Mouse (Mus musculus) kidney, embryonic 16.5 days (tissue): ENCODE data around the gene Zfp784. TPM values are rescaled to one million over a fixed set of nuclear protein-coding genes. Genes with fewer than 3 reads are reported as not detected.
"Not testable (repeated sequence)": the region's sequence is repeated elsewhere in the genome, so short reads cannot be mapped to it uniquely, and the experiment has no call there.

ENCODE experiments used
- ATAC-seq: fragments of 200-750 bp; cut with Nextera tagmentation; 2 replicates; pipeline ENCODE4 v1.8.0; 2017; ENCODE audit warnings: moderate TSS enrichment; ENCODE audit not compliant: low FRiP score, low TSS enrichment
- H3K27ac ChIP-seq: fragments of 300-500 bp; sonication (generic); 2 replicates; pipeline ENCODE4 v1.5.1; 2014; ENCODE audit warnings: low read length
- H3K27me3 ChIP-seq: fragments of 300-500 bp; sonication (generic); 2 replicates; pipeline ENCODE4 v1.6.1; 2014; ENCODE audit warnings: low read length, control low read depth, mixed read lengths; ENCODE audit not compliant: insufficient read depth
- H3K36me3 ChIP-seq: fragments of 300-500 bp; sonication (generic); 2 replicates; pipeline ENCODE4 v1.6.1; 2014; ENCODE audit warnings: low read length, control low read depth, mixed read lengths; ENCODE audit not compliant: insufficient read depth
- H3K4me1 ChIP-seq: fragments of 300-500 bp; sonication (generic); 2 replicates; pipeline ENCODE4 v1.6.1; 2014; ENCODE audit warnings: low read length, control low read depth, mixed read lengths; ENCODE audit not compliant: insufficient read depth
- H3K4me2 ChIP-seq: fragments of 300-500 bp; sonication (generic); replicated peaks from 2 replicates; pipeline ENCODE4 v1.6.1; 2014; ENCODE audit warnings: low read depth, low read length
- H3K4me3 ChIP-seq: fragments of 300-500 bp; sonication (generic); 2 replicates; pipeline ENCODE4 v1.5.1; 2014; ENCODE audit warnings: mild to moderate bottlenecking, low read length
- H3K9ac ChIP-seq: fragments of 300-500 bp; sonication (generic); replicated peaks from 2 replicates; pipeline ENCODE4 v1.6.1; 2014; ENCODE audit warnings: low read length
- H3K9me3 ChIP-seq: fragments of 300-500 bp; sonication (generic); 2 replicates; pipeline ENCODE4 v1.6.1; 2016; ENCODE audit warnings: low read length, control low read depth
- WGBS: fragments of 180-500 bp; shearing (Covaris S2); extraction: QIAGEN DNeasy Blood & Tissue Kit; methylation state at CpG from one replicate; pipeline ENCODE4 v1.1.7; 2014; 5-methylcytosine and 5-hydroxymethylcytosine counted together
- polyA plus RNA-seq: library from polyadenylated mRNA; unstranded; fragments of >200 nt; fragmentation: Nextera tagmentation; extraction: Ambion mirVana; gene quantifications from 2 replicates; pipeline ENCODE4 v1.2.1, GENCODE M21; 2015

Gene Zfp784
- polyA plus RNA-seq, 1 experiment from 2014 or later: 8.2 TPM

DNA sequence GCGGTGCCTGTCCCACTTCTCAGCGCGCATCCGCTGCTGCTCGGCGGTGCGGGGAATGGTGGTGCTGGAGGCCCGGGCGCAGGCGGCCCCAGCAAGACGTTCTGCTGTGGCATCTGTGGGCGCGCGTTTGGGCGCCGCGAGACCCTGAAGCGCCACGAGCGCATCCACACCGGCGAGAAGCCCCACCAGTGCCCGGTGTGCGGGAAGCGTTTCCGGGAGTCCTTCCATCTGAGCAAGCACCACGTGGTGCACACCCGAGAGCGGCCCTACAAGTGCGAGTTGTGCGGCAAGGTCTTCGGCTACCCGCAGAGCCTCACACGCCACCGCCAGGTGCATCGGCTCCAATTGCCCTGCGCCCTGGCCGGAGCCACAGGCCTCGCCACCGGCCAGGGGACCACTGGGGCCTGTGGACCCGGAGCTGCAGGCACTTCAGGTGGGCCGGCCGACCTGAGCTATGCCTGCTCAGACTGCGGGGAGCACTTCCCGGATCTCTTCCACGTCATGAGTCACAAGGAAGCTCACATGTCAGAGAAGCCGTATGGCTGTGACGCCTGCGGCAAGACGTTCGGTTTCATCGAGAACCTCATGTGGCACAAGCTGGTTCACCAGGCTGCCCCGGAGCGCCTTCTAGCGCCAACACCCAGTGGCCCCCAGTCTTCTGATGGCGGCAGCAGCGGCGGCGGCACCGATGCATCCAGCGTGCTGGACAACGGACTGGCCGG, 7.5 kb downstream of the Zfp784 start:
- H3K4me2 ChIP-seq: no peak overlapping the region
- H3K9ac ChIP-seq: no peak overlapping the region
- no peak for ATAC-seq
- H3K9me3 ChIP-seq: peaks cover 46% of the 10 kb centered on the region
- H3K4me1 ChIP-seq: no peaks in the 10 kb centered on the region
- no peaks in the 10 kb centered on the region for H3K27me3 ChIP-seq
- 83% methylated on average over 63 of the region's 63 CpGs for WGBS
- no peak overlapping the region for H3K27ac ChIP-seq
- H3K36me3 ChIP-seq: peaks cover 92% of the 10 kb centered on the region
- H3K4me3 ChIP-seq: no peak overlapping the region

DNA sequence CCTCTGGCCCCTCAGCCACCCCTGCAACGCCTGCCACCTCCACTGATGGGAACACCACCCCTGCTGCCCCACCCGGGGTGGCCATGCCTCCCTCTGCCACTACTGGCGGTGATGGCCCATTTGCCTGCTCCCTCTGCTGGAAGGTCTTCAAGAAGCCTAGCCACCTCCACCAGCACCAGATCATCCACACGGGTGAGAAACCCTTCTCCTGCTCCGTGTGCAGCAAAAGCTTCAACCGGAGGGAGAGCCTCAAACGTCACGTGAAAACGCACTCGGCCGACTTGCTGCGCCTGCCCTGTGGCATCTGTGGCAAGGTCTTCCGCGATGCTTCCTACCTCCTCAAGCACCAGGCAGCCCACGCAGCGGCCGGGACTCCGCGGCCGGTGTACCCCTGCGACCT, 8.3 kb downstream of the Zfp784 start:
- H3K4me2 ChIP-seq: no peak overlapping the region
- no peak overlapping the region for H3K4me3 ChIP-seq
- no peak overlapping the region for H3K27ac ChIP-seq
- WGBS: 94% methylated on average over 21 of the region's 21 CpGs
- no peak overlapping the region for H3K9ac ChIP-seq
- H3K36me3 ChIP-seq: peaks cover 84% of the 10 kb centered on the region
- ATAC-seq: no peak
- no peaks in the 10 kb centered on the region for H3K27me3 ChIP-seq
- peaks cover 45% of the 10 kb centered on the region for H3K9me3 ChIP-seq
- H3K4me1 ChIP-seq: no peaks in the 10 kb centered on the region

DNA sequence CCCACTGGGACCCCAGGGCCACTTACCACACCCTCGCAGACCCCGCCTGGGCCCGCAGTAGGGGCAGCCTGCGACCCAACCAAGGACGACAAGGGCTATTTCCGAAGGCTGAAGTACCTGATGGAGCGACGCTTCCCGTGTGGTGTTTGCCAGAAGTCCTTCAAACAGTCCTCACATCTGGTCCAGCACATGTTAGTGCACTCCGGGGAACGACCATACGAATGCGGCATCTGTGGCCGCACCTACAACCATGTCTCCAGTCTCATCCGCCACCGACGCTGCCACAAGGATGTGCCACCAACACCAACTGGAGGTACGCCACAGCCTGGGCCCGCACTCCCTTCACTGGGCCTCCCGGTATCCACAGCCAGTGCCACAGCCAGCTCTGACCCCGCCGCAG, 8.7 kb downstream of the Zfp784 start:
- H3K9me3 ChIP-seq: peaks cover 45% of the 10 kb centered on the region
- H3K4me1 ChIP-seq: no peaks in the 10 kb centered on the region
- peaks cover 84% of the 10 kb centered on the region for H3K36me3 ChIP-seq
- no peaks in the 10 kb centered on the region for H3K27me3 ChIP-seq
- no peak overlapping the region for H3K4me2 ChIP-seq
- no peak overlapping the region for H3K27ac ChIP-seq
- no peak for ATAC-seq
- H3K4me3 ChIP-seq: no peak overlapping the region
- no peak overlapping the region for H3K9ac ChIP-seq
- WGBS: 95% methylated on average over 22 of the region's 22 CpGs

DNA sequence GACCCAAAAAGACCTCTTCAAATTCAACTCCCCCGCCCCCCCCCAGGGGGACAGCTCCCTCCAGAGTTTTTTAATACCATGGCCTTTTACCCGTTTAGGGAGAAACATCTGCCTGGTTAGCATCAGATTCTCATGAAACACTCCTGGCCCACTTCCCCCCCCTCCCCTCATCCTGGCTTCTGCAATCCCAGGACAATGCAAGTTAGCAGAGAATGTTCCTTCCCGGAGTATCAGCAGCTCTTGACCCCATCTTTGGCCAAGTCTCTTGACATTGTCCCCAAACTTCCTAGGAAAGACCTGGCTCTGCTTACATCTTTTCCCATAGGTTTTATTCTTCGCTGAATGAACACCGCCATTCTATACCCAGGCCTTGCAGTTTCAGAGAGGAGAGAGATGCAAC, 17.0 kb downstream of the Zfp784 start:
- 46% methylated on average over 5 of the region's 5 CpGs for WGBS
- peak overlapping the region; percentile 80 for H3K4me2 ChIP-seq
- H3K27me3 ChIP-seq: no peaks in the 10 kb centered on the region
- peaks cover 38% of the 10 kb centered on the region for H3K36me3 ChIP-seq
- H3K27ac ChIP-seq: peak overlapping the region; percentile 97
- no peak for ATAC-seq
- H3K4me1 ChIP-seq: peaks cover 24% of the 10 kb centered on the region
- H3K4me3 ChIP-seq: peak overlapping the region; percentile 85
- H3K9me3 ChIP-seq: no peaks in the 10 kb centered on the region
- H3K9ac ChIP-seq: peak overlapping the region; percentile 95

DNA sequence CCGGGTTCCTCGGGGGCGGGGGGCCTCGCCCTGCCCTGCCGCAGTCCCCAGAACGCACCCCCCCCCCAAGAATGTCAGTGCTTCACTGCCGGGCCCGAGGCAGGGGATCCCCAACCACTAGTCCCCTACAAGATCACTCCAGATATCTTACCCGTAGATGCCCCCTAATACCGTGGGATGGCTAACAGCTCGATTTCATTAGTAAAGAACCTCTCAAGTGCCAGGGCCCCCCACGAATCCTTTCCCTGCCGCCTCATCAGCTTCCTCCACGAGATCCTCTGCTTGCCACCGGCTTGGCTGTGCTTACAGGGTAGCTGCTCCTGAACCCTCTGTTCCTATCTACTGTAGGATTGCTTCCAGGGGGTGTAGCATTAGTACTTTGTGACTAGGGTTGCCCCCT, 17.6 kb downstream of the Zfp784 start:
- Histone ChIP-seq H3K9me3 (no peaks in the 10 kb centered on the region), H3K27me3 (no peaks in the 10 kb centered on the region), H3K4me3 (peak overlapping the region; percentile 85), H3K4me2 (peak overlapping the region; percentile 80), H3K27ac (peak overlapping the region; percentile 97), H3K36me3 (peaks cover 35% of the 10 kb centered on the region), H3K9ac (peak overlapping the region; percentile 95), H3K4me1 (peaks cover 29% of the 10 kb centered on the region)
- ATAC-seq: peak; percentile 13; the same call in 1 of the 2 replicates
- under 1% methylated on average over 12 of the region's 15 CpGs for WGBS

DNA sequence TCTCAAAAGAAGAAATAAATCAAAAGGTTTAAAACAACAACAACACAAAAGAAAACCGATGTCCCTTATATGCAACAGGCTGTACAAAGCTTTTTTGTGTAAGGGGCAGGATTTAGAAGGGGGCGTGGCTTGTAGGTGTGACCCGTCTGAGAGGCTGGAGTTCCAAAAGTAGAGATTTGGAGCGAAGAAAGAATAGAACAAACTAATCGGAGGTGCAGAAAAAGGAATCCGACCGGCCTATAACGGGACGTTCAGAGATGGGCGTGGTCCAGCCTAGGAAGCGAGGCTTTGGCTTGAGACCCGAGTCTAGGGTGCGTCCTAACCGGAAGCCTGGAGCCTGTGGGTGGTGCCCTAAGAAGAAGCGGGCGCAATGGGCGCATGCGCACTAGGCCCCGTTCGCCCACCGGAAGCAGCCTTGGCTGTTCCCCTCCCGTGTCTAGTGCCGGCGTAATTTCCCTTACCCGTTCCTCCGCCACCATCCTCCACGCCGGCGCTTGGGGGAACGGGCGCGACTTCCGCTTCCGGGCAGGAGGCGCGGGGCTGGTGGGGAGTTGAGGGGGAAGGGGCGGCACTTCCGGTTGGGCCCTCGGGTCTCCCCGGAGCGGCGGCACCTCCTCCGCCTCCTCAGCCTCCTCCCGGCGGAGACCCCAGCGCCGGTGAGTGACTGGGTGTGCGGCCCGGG, 18.1 kb downstream of the Zfp784 start, which contains the start of the genes Zfp865 and Ccdc106:
Zfp865 (plus strand) TSS at position 377 of the 682 bp plus-strand sequence.
Ccdc106 (plus strand) TSS at position 554 of the 682 bp plus-strand sequence.
- under 1% methylated on average over 49 of the region's 49 CpGs for WGBS
- peak within 1 kb of the TSS; percentile 97 for H3K27ac ChIP-seq
- peaks cover 35% of the 10 kb centered on the region for H3K36me3 ChIP-seq
- peak within 1 kb of the TSS; percentile 95 for H3K9ac ChIP-seq
- H3K4me3 ChIP-seq: peak within 1 kb of the TSS; percentile 85
- H3K4me1 ChIP-seq: peaks cover 29% of the 10 kb centered on the region
- H3K9me3 ChIP-seq: no peaks in the 10 kb centered on the region
- peak; percentile 90 for ATAC-seq
- no peaks in the 10 kb centered on the region for H3K27me3 ChIP-seq
- peak within 1 kb of the TSS; percentile 80 for H3K4me2 ChIP-seq

DNA sequence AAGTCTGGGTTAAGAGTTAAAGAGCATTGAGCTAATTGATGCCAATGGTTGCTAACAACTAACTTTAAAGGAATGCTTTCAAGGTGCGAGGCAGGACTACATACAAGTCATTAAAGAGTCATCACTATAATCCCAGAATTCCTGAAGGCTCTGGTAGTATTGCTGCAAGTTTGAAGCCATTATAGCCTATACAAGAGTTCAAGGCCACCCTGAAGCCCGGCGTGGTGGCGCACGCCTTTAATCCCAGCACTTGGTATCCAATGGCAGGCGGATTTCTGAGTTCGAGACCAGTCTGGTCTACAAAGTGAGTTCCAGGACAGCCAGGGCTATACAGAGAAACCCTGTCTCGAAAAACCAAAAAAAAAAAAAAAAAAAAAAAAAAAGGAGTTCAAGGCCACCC, 18.7 kb downstream of the Zfp784 start:
- not testable (repeated sequence) for H3K27me3 ChIP-seq, H3K9me3 ChIP-seq, ATAC-seq
- Histone ChIP-seq H3K4me3 (peak overlapping the region; percentile 85), H3K4me2 (peak overlapping the region; percentile 80), H3K36me3 (peaks cover 31% of the 10 kb centered on the region), H3K4me1 (peaks cover 29% of the 10 kb centered on the region), H3K27ac (peak overlapping the region; percentile 97), H3K9ac (peak overlapping the region; percentile 95)
- WGBS: 23% methylated on average over 8 of the region's 8 CpGs

DNA sequence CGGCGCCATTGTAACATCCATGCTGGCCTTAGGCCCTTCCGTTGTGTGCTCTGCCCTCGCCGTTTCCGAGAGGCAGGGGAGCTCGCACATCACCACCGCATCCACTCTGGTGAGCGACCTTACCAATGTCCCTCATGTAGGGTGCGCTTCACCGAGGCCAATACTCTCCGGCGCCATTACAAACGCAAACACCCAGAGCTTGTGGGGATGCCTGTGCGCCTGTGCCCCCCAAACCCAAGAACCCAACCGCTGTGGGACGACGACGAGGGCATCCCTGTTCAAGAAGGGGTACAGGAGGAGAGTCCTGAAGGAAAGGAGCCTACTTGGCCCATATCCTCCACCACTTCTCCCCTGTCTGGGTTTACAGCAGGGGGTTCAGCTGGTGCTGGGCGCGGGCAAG, 20.3 kb downstream of the Zfp784 start:
- 96% methylated on average over 21 of the region's 21 CpGs for WGBS
- Histone ChIP-seq H3K4me1 (peaks cover 35% of the 10 kb centered on the region), H3K27ac (no peak overlapping the region), H3K9me3 (no peaks in the 10 kb centered on the region), H3K27me3 (no peaks in the 10 kb centered on the region), H3K4me3 (no peak overlapping the region), H3K9ac (no peak overlapping the region), H3K36me3 (peaks cover 17% of the 10 kb centered on the region), H3K4me2 (no peak overlapping the region)
- no peak for ATAC-seq

DNA sequence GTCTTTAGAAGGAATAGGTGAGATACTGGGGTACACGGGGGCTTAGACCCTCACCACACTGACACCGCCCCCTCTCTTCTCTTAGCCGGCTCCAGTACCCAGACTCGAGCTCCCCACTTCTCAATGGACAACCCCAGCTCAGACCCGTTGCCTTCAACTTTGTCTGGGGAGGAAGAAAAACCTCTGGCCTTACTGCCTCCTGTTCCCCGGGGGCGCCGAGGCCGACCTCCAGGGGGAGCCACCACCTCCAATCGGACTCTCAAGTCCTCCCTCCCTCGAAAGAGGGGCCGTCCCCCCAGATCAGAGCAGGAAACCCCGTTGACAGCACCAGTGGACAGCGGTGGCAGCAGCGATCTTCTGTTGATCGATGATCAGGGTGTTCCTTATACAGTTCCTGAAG, 20.9 kb downstream of the Zfp784 start:
- H3K27me3 ChIP-seq: no peaks in the 10 kb centered on the region
- WGBS: 93% methylated on average over 16 of the region's 16 CpGs
- H3K4me3 ChIP-seq: no peak overlapping the region
- peaks cover 18% of the 10 kb centered on the region for H3K36me3 ChIP-seq
- H3K4me2 ChIP-seq: no peak overlapping the region
- no peak for ATAC-seq
- H3K27ac ChIP-seq: no peak overlapping the region
- no peak overlapping the region for H3K9ac ChIP-seq
- H3K9me3 ChIP-seq: no peaks in the 10 kb centered on the region
- peaks cover 35% of the 10 kb centered on the region for H3K4me1 ChIP-seq

DNA sequence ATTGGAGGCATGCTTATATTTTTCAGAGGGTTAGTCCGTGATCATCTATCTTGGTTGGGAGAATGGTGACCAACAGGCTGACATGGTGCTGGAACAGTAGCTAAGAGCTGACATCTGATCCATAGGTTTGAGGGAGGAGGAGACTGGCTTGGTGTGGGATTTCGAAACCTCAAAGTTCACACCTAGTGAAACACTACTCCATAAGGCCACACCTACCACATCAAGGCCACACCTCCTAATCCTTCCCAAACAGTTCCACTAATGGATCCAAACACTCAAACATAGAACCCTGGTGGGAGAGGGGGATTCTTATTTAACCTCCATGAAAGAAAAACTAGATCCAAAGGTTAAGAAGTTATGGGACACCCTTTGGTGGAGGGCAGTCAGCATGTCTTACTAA, 21.3 kb downstream of the Zfp784 start:
- Histone ChIP-seq H3K27me3 (no peaks in the 10 kb centered on the region), H3K4me2 (no peak overlapping the region), H3K9ac (no peak overlapping the region), H3K9me3 (no peaks in the 10 kb centered on the region), H3K4me1 (peaks cover 31% of the 10 kb centered on the region), H3K4me3 (no peak overlapping the region), H3K27ac (no peak overlapping the region), H3K36me3 (peaks cover 17% of the 10 kb centered on the region)
- WGBS: 93% methylated on average over 2 of the region's 2 CpGs
- no peak for ATAC-seq
